Mouse (Mus musculus) midbrain, embryonic 16.5 days (tissue): ENCODE measurements around the gene Rfc1. TPM values are rescaled to one million over a fixed set of nuclear protein-coding genes. Genes with fewer than 3 reads are reported as not detected.

Experiments used
- polyA plus RNA-seq: library from polyadenylated mRNA; unstranded; fragments of >200 nt; fragmentation: Nextera tagmentation; extraction: Ambion mirVana; gene quantifications from 2 replicates; pipeline ENCODE4 v1.2.1, GENCODE M21; 2015

Gene Rfc1
- polyA plus RNA-seq, 1 experiment from 2014 or later = 26.5 TPM

Other genes starting within 250 kb of the Rfc1 start
- gene Tmem156, start 243.5 kb downstream of the Rfc1 start, polyA plus RNA-seq = 0.20 TPM in 1 of 2 replicates, not detected in the other
- 61.6 and 63.9 TPM in 2 replicates for gene Klhl5, start 228.1 kb downstream of the Rfc1 start, polyA plus RNA-seq
- gene Wdr19, start 136.0 kb downstream of the Rfc1 start, polyA plus RNA-seq = 12.6 and 15.2 TPM in 2 replicates
- 0.09 and 0.15 TPM in 2 replicates for gene Klb, start 12.6 kb upstream of the Rfc1 start, polyA plus RNA-seq
- 509 and 528 TPM in 2 replicates for gene Rpl9, start 55.8 kb upstream of the Rfc1 start, polyA plus RNA-seq
- 65.1 and 65.9 TPM in 2 replicates for gene Lias, start 55.8 kb upstream of the Rfc1 start, polyA plus RNA-seq
- 44.2 and 46.0 TPM in 2 replicates for gene Ugdh, start 100.3 kb upstream of the Rfc1 start, polyA plus RNA-seq
- not detected in 2 replicates for gene Gm43552, start 157.2 kb upstream of the Rfc1 start, polyA plus RNA-seq
- 213 and 227 TPM in 2 replicates for gene Smim14, start 201.5 kb upstream of the Rfc1 start, polyA plus RNA-seq
- 186 and 206 TPM in 2 replicates for gene Ube2k, start 201.6 kb upstream of the Rfc1 start, polyA plus RNA-seq